Comparison of ENCODE assay signal across 11 mouse cellular contexts in genomic region chr15:79543968-79544367, GRCm38 (mm10). TPM values are rescaled to one million over a fixed set of nuclear protein-coding genes. Genes with fewer than 3 reads are reported as not detected.
DNase-seq lines count a peak whose midpoint lies in the region; ATAC-seq lines count a peak whose summit lies in the region.
"Had no signal": no experiment of that assay in that cellular context is flagged by ENCODE, and none has a peak within 500 bp of the region (broad histone marks: within the 10 kb centered on the region; RNA-seq: fewer than 3 reads in every experiment).

No protein-coding gene starts in this region.

- no peak overlapping the region for H3K27ac ChIP-seq in liver, embryonic 11.5 days (ENCODE audit: low read depth, low read length)
- no peak overlapping the region for H3K27ac ChIP-seq in forebrain, embryonic 15.5 days (replicated peaks)
- H3K27ac ChIP-seq in liver, embryonic 12.5 days = no peak overlapping the region
- H3K27ac ChIP-seq in stomach, embryonic 15.5 days = no peak overlapping the region

- no peak for DNase-seq in liver, embryonic 11.5 days (ENCODE audit: low spot score)
- no peak for DNase-seq in liver
- no peak for DNase-seq in spleen, postnatal 4 days (ENCODE audit: low spot score in 2 of 2)
- DNase-seq: cerebellum, adult 2 months had no signal

- H3K9ac ChIP-seq in liver, embryonic 11.5 days (ENCODE audit: low read depth, low read length) = peak overlapping the region; percentile 39
- no peak overlapping the region for H3K9ac ChIP-seq in forebrain, embryonic 15.5 days (replicated peaks)
- peak overlapping the region; percentile 93; the same call in 1 of the 2 replicates for H3K9ac ChIP-seq in liver, embryonic 12.5 days
- H3K9ac ChIP-seq in stomach, embryonic 15.5 days = no peak overlapping the region

- H3K27me3 ChIP-seq in liver, embryonic 11.5 days (replicated peaks; ENCODE audit: control insufficient read depth, insufficient read depth, low read length) = no peaks in the 10 kb centered on the region
- H3K27me3 ChIP-seq in forebrain, embryonic 15.5 days = no peaks in the 10 kb centered on the region
- peaks cover 9% of the 10 kb centered on the region; the same call in 1 of the 2 replicates for H3K27me3 ChIP-seq in liver, embryonic 12.5 days (replicated peaks)
- H3K27me3 ChIP-seq in stomach, embryonic 15.5 days (replicated peaks) = no peaks in the 10 kb centered on the region
- H3K27me3 ChIP-seq: megakaryocyte, embryonic 14.5 days had no signal

- peaks cover 17% of the 10 kb centered on the region for H3K4me1 ChIP-seq in liver, embryonic 11.5 days (replicated peaks; ENCODE audit: control insufficient read depth, insufficient read depth, low read length)
- H3K4me1 ChIP-seq in forebrain, embryonic 15.5 days = peaks cover 43% of the 10 kb centered on the region
- peaks cover 31% of the 10 kb centered on the region for H3K4me1 ChIP-seq in liver, embryonic 12.5 days
- H3K4me1 ChIP-seq in stomach, embryonic 15.5 days = peaks cover 9% of the 10 kb centered on the region; the same call in 1 of the 2 replicates

- 93% methylated on average over 3 of the region's 3 CpGs for WGBS in liver, embryonic 11.5 days
- 91% methylated on average over 3 of the region's 3 CpGs for WGBS in forebrain, embryonic 15.5 days
- WGBS in liver, embryonic 12.5 days (ENCODE audit: insufficient replicate concordance) = 86% methylated on average over 3 of the region's 3 CpGs
- WGBS in stomach, embryonic 15.5 days = 91% methylated on average over 3 of the region's 3 CpGs

- H3K36me3 ChIP-seq in liver, embryonic 11.5 days (ENCODE audit: control insufficient read depth, insufficient read depth, low read length) = peaks cover 35% of the 10 kb centered on the region
- H3K36me3 ChIP-seq in forebrain, embryonic 15.5 days = peaks cover 53% of the 10 kb centered on the region
- peaks cover 59% of the 10 kb centered on the region for H3K36me3 ChIP-seq in liver, embryonic 12.5 days
- peaks cover 43% of the 10 kb centered on the region for H3K36me3 ChIP-seq in stomach, embryonic 15.5 days

- peak overlapping the region; percentile 94 for H3K4me2 ChIP-seq in liver, embryonic 11.5 days
- peak overlapping the region; percentile 65 for H3K4me2 ChIP-seq in forebrain, embryonic 15.5 days (replicated peaks)
- H3K4me2 ChIP-seq in liver, embryonic 12.5 days = peak overlapping the region; percentile 76
- H3K4me2 ChIP-seq in stomach, embryonic 15.5 days = peak overlapping the region; percentile 69; the same call in 1 of the 2 replicates

- no peak for ATAC-seq in liver, embryonic 11.5 days (replicated peaks; ENCODE audit: low FRiP score)
- ATAC-seq in forebrain, embryonic 15.5 days (replicated peaks) = no peak
- ATAC-seq in liver, embryonic 12.5 days = no peak
- ATAC-seq in stomach, embryonic 15.5 days (ENCODE audit: insufficient read depth, low FRiP score, low read depth) = no peak
- ATAC-seq in megakaryocyte progenitor cell, adult 5-6 weeks (replicated peaks; ENCODE audit: poor library complexity) = no peak

- H3K9me3 ChIP-seq in liver, embryonic 11.5 days (ENCODE audit: control insufficient read depth, low read length) = no peaks in the 10 kb centered on the region
- H3K9me3 ChIP-seq in forebrain, embryonic 15.5 days = no peaks in the 10 kb centered on the region
- no peaks in the 10 kb centered on the region for H3K9me3 ChIP-seq in liver, embryonic 12.5 days (replicated peaks)
- no peaks in the 10 kb centered on the region for H3K9me3 ChIP-seq in stomach, embryonic 15.5 days

- peak overlapping the region; percentile 93; the same call in 1 of the 2 replicates for H3K4me3 ChIP-seq in liver, embryonic 11.5 days (ENCODE audit: low read depth, low read length)
- H3K4me3 ChIP-seq in forebrain, embryonic 15.5 days = peak overlapping the region; percentile 89
- peak overlapping the region; percentile 74 for H3K4me3 ChIP-seq in liver, embryonic 12.5 days
- H3K4me3 ChIP-seq in stomach, embryonic 15.5 days (replicated peaks) = no peak overlapping the region

RNA-seq across cellular contexts. Expression of gene Ddx17, which starts 2.6 kb away (rescaled TPM):
- polyA plus RNA-seq in liver, embryonic 11.5 days (2014; fragmentation: Nextera tagmentation; extraction: Ambion mirVana) = 49.9 and 54.2 TPM in 2 replicates
- polyA plus RNA-seq in forebrain, embryonic 15.5 days (2015; fragmentation: Nextera tagmentation; extraction: Ambion mirVana) = 60.1 and 63.7 TPM in 2 replicates
- 18.6 and 19.9 TPM in 2 replicates for polyA plus RNA-seq in liver, embryonic 12.5 days (2016; fragmentation: Nextera tagmentation; extraction: Ambion mirVana)
- 48.5 and 51.4 TPM in 2 replicates for polyA plus RNA-seq in stomach, embryonic 15.5 days (2015; fragmentation: Nextera tagmentation; extraction: Ambion mirVana)
- total RNA-seq in megakaryocyte progenitor cell, adult 5-6 weeks (2015) = 87.0 and 97.1 TPM in 2 replicates
- total RNA-seq in megakaryocyte progenitor cell, adult 5-6 weeks (2017) = 129 and 165 TPM in 2 replicates

RNA-seq across cellular contexts. Expression of gene Kdelr3, which starts 27.8 kb away (rescaled TPM):
- 9.0 and 10.8 TPM in 2 replicates for polyA plus RNA-seq in liver, embryonic 11.5 days (2014; fragmentation: Nextera tagmentation; extraction: Ambion mirVana)
- 5.1 and 5.3 TPM in 2 replicates for polyA plus RNA-seq in forebrain, embryonic 15.5 days (2015; fragmentation: Nextera tagmentation; extraction: Ambion mirVana)
- 8.4 and 10.7 TPM in 2 replicates for polyA plus RNA-seq in liver, embryonic 12.5 days (2016; fragmentation: Nextera tagmentation; extraction: Ambion mirVana)
- polyA plus RNA-seq in stomach, embryonic 15.5 days (2015; fragmentation: Nextera tagmentation; extraction: Ambion mirVana) = 96.2 and 98.2 TPM in 2 replicates
- total RNA-seq in megakaryocyte progenitor cell, adult 5-6 weeks (2015) = 0.12 TPM in 1 of 2 replicates, not detected in the other
- 0.21 and 0.30 TPM in 2 replicates for total RNA-seq in megakaryocyte progenitor cell, adult 5-6 weeks (2017)
- total RNA-seq: hematopoietic stem cell, adult 5-6 weeks had no signal

RNA-seq across cellular contexts. Expression of gene Kcnj4, which starts 38.9 kb away (rescaled TPM):
- not detected in 2 replicates for polyA plus RNA-seq in liver, embryonic 11.5 days (2014; fragmentation: Nextera tagmentation; extraction: Ambion mirVana)
- 0.20 and 0.33 TPM in 2 replicates for polyA plus RNA-seq in forebrain, embryonic 15.5 days (2015; fragmentation: Nextera tagmentation; extraction: Ambion mirVana)
- polyA plus RNA-seq in liver, embryonic 12.5 days (2016; fragmentation: Nextera tagmentation; extraction: Ambion mirVana) = not detected in 2 replicates
- 0.05 TPM in 1 of 2 replicates, not detected in the other for polyA plus RNA-seq in stomach, embryonic 15.5 days (2015; fragmentation: Nextera tagmentation; extraction: Ambion mirVana)
- not detected in 2 replicates for total RNA-seq in megakaryocyte progenitor cell, adult 5-6 weeks (2015)
- total RNA-seq in megakaryocyte progenitor cell, adult 5-6 weeks (2017) = not detected in 2 replicates
- total RNA-seq: hematopoietic stem cell, adult 5-6 weeks had no signal
- polyA plus RNA-seq: small intestine, adult 2 months had no signal

Comparison
In these comparisons a context has a peak if more than half of its experiments do, and no peak if none do; other contexts are left out.
1. H3K9ac ChIP-seq: peak in liver, embryonic 11.5 days (single experiment) and liver, embryonic 12.5 days (single experiment); none in forebrain, embryonic 15.5 days (single experiment) and stomach, embryonic 15.5 days (single experiment).
2. Peak in every context shown above with its lines, with median percentiles within 50 percentile points of each other: H3K4me2 ChIP-seq.